Mouse (Mus musculus): ENCODE measurements around the gene Osbpl5. TPM values are rescaled to one million over a fixed set of nuclear protein-coding genes. Genes with fewer than 3 reads are reported as not detected.

The Osbpl5 gene
- polyA plus RNA-seq, 1 experiment, result 23.1 TPM

GRCm38 (mm10) chr7:143755357-143756124 is 1.2 kb downstream of the Osbpl5 start:
- H3K4me1 ChIP-seq (ENCODE audit: control insufficient read depth, insufficient read depth, insufficient read length, low read length), result peaks cover 17% of the 10 kb centered on the region
- H3K27me3 ChIP-seq (ENCODE audit: control insufficient read depth, insufficient read depth, low read length), result no peaks in the 10 kb centered on the region
- no peaks in the 10 kb centered on the region for H3K36me3 ChIP-seq (ENCODE audit: control insufficient read depth, insufficient read depth, low read length)
- TF ChIP-seq CTCF (IDR thresholded peaks at IDR 0.05; ENCODE audit: extremely low read depth, insufficient read length, insufficient replicate concordance, low read depth, low read length) (no peak), POLR2A (IDR thresholded peaks at IDR 0.05; ENCODE audit: low read depth, low read length) (no peak)
- H3K4me3 ChIP-seq (ENCODE audit: low read depth, low read length), result no peak overlapping the region
- WGBS, result 71% methylated on average over 9 of the region's 9 CpGs
- no peak overlapping the region for H3K27ac ChIP-seq (ENCODE audit: insufficient read depth, low read depth, low read length)

- no peaks in the 10 kb centered on the region for H3K36me3 ChIP-seq (ENCODE audit: control insufficient read depth, insufficient read depth, low read length)
- no peaks in the 10 kb centered on the region for H3K27me3 ChIP-seq (ENCODE audit: control insufficient read depth, insufficient read depth, low read length)
- H3K4me1 ChIP-seq (ENCODE audit: control insufficient read depth, insufficient read depth, insufficient read length, low read length), result peaks cover 17% of the 10 kb centered on the region
- no peak overlapping the region for H3K27ac ChIP-seq (ENCODE audit: insufficient read depth, low read depth, low read length)
- no peak overlapping the region for H3K4me3 ChIP-seq (ENCODE audit: low read depth, low read length)
- 38% methylated on average over 5 of the region's 5 CpGs for WGBS
- no peak for TF ChIP-seq POLR2A (IDR thresholded peaks at IDR 0.05; ENCODE audit: low read depth, low read length)
- TF ChIP-seq CTCF (IDR thresholded peaks at IDR 0.05; ENCODE audit: extremely low read depth, insufficient read length, insufficient replicate concordance, low read depth, low read length), result peak; percentile 89; the same call in 1 of the 2 replicates
Observed at GRCm38 (mm10) chr7:143753990-143754715, 2.6 kb downstream of the Osbpl5 start.

GRCm38 (mm10) chr7:143752606-143753005 is 4.2 kb downstream of the Osbpl5 start:
- TF ChIP-seq CTCF (IDR thresholded peaks at IDR 0.05; ENCODE audit: extremely low read depth, insufficient read length, insufficient replicate concordance, low read depth, low read length) (no peak), POLR2A (IDR thresholded peaks at IDR 0.05; ENCODE audit: low read depth, low read length) (no peak)
- 85% methylated on average over 3 of the region's 3 CpGs for WGBS
- Histone ChIP-seq H3K36me3 (ENCODE audit: control insufficient read depth, insufficient read depth, low read length) (no peaks in the 10 kb centered on the region), H3K4me3 (ENCODE audit: low read depth, low read length) (no peak overlapping the region), H3K27ac (ENCODE audit: insufficient read depth, low read depth, low read length) (0 out of 2 replicates have a peak overlapping the region, but pooled peaks have one; percentile 27), H3K4me1 (ENCODE audit: control insufficient read depth, insufficient read depth, insufficient read length, low read length) (peaks cover 17% of the 10 kb centered on the region), H3K27me3 (ENCODE audit: control insufficient read depth, insufficient read depth, low read length) (no peaks in the 10 kb centered on the region)

- no peak for TF ChIP-seq CTCF (IDR thresholded peaks at IDR 0.05; ENCODE audit: extremely low read depth, insufficient read length, insufficient replicate concordance, low read depth, low read length)
- no peak for TF ChIP-seq POLR2A (IDR thresholded peaks at IDR 0.05; ENCODE audit: low read depth, low read length)
- 37% methylated on average over 4 of the region's 4 CpGs for WGBS
Observed at GRCm38 (mm10) chr7:143752056-143752455, 4.7 kb downstream of the Osbpl5 start.

GRCm38 (mm10) chr7:143751380-143751779 is 5.4 kb downstream of the Osbpl5 start:
- Histone ChIP-seq H3K27ac (ENCODE audit: insufficient read depth, low read depth, low read length) (0 out of 2 replicates have a peak overlapping the region, but pooled peaks have one; percentile 75), H3K36me3 (ENCODE audit: control insufficient read depth, insufficient read depth, low read length) (no peaks in the 10 kb centered on the region), H3K4me1 (ENCODE audit: control insufficient read depth, insufficient read depth, insufficient read length, low read length) (peaks cover 10% of the 10 kb centered on the region), H3K4me3 (ENCODE audit: low read depth, low read length) (no peak overlapping the region), H3K27me3 (ENCODE audit: control insufficient read depth, insufficient read depth, low read length) (no peaks in the 10 kb centered on the region)
- TF ChIP-seq POLR2A (IDR thresholded peaks at IDR 0.05; ENCODE audit: low read depth, low read length) (no peak), CTCF (IDR thresholded peaks at IDR 0.05; ENCODE audit: extremely low read depth, insufficient read length, insufficient replicate concordance, low read depth, low read length) (no peak)
- WGBS, result 32% methylated on average over 1 of the region's 1 CpGs

More at GRCm38 (mm10) chr7:143752056-143752455, 4.7 kb downstream of the Osbpl5 start:
- H3K4me1 ChIP-seq (ENCODE audit: control insufficient read depth, insufficient read depth, insufficient read length, low read length), result peaks cover 14% of the 10 kb centered on the region
- H3K4me3 ChIP-seq (ENCODE audit: low read depth, low read length), result no peak overlapping the region
- H3K27me3 ChIP-seq (ENCODE audit: control insufficient read depth, insufficient read depth, low read length), result no peaks in the 10 kb centered on the region
- H3K36me3 ChIP-seq (ENCODE audit: control insufficient read depth, insufficient read depth, low read length), result no peaks in the 10 kb centered on the region
- H3K27ac ChIP-seq (ENCODE audit: insufficient read depth, low read depth, low read length), result peak overlapping the region; percentile 75

DNA sequence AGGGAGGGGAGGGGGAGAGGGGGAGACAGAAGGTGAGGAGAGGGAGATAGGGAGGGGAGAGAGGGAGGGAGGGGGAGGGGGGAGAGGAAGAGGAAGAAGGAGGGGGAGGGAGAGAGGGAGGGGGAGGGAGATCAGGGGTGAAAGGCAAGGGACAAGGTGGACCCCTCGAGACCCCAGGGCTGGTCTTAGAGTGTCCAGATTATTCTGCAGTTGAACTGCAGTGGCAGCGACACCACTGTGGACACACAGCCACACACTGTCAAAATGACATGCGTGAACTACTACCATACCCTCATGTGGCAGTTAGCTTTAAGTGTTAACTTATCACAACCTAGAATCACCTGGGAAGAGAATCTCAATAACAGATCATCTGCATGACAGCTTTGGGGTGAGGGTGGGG is 7.7 kb downstream of the Osbpl5 start:
- Histone ChIP-seq H3K4me1 (ENCODE audit: control insufficient read depth, insufficient read depth, insufficient read length, low read length) (peaks cover 9% of the 10 kb centered on the region), H3K27me3 (ENCODE audit: control insufficient read depth, insufficient read depth, low read length) (no peaks in the 10 kb centered on the region), H3K36me3 (ENCODE audit: control insufficient read depth, insufficient read depth, low read length) (no peaks in the 10 kb centered on the region), H3K27ac (ENCODE audit: insufficient read depth, low read depth, low read length) (no peak overlapping the region), H3K4me3 (ENCODE audit: low read depth, low read length) (no peak overlapping the region)
- TF ChIP-seq CTCF (IDR thresholded peaks at IDR 0.05; ENCODE audit: extremely low read depth, insufficient read length, insufficient replicate concordance, low read depth, low read length) (no peak), POLR2A (IDR thresholded peaks at IDR 0.05; ENCODE audit: low read depth, low read length) (no peak)
- 73% methylated on average over 3 of the region's 3 CpGs for WGBS

Data from small intestine, adult 2 months (tissue).